Mouse (Mus musculus) urinary bladder, postnatal 25 days (tissue): ENCODE results near the gene Magohb.
A peak's percentile ranks its signal among the peaks of the same experiment; 100 is the strongest.
"Not testable (repeated sequence)": the region's sequence is repeated elsewhere in the genome, so short reads cannot be mapped to it uniquely, and the experiment has no call there.

Experiments used
- DNase-seq: peaks from one replicate; pipeline ENCODE4 v3.0.0; 2022; ENCODE audit warnings: low spot score

The Magohb gene

GRCm38 (mm10) chr6:131292991-131293788 lies at the start of gene Magohb:
Gene Magohb (minus strand): TSS chr6:131293244.
- peak; percentile 89 for DNase-seq

GRCm38 (mm10) chr6:131340082-131340481 lies 47.0 kb upstream of the Magohb start:
- DNase-seq, result no peak

GRCm38 (mm10) chr6:131339309-131339708 lies 46.3 kb upstream of the Magohb start:
- DNase-seq, result no peak

DNA sequence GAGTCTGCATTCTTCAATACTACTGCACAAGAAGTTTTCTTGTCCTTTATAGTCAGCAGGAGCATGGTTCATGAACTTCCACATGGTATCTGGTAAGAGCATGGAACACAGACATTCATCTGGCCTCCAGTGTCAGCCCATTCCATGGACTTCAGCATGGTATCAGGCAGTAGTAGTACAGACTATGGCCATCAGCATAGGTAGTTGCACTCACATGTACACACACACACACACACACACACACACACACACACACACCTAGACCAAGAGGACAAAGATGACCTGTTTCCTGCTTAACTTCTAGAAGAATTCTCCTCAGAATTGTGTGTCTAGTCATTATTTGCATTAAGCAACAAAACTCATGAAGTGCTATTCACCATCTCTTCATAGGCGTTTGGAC lies 45.7 kb upstream of the Magohb start:
- DNase-seq, result no peak

DNA sequence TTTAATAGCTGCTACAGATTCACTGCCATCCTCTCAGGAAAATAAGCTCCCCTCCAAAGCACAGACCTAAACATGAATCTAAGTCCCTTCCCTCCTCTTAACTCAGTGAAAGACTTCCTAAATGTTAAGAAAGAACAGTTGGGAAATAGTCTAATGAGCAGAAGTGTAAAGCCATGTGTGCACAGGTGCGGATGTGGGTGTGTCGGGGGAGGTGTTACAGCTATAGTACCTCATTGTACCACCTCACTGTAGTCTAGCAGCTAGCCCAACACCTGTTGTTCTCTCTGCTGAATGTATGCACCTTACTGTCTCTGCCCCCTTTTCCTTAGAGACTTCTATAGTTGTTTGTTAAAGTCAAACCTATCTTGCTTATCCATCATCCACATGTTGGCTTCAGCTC lies 34.0 kb upstream of the Magohb start:
- DNase-seq, result no peak

DNA sequence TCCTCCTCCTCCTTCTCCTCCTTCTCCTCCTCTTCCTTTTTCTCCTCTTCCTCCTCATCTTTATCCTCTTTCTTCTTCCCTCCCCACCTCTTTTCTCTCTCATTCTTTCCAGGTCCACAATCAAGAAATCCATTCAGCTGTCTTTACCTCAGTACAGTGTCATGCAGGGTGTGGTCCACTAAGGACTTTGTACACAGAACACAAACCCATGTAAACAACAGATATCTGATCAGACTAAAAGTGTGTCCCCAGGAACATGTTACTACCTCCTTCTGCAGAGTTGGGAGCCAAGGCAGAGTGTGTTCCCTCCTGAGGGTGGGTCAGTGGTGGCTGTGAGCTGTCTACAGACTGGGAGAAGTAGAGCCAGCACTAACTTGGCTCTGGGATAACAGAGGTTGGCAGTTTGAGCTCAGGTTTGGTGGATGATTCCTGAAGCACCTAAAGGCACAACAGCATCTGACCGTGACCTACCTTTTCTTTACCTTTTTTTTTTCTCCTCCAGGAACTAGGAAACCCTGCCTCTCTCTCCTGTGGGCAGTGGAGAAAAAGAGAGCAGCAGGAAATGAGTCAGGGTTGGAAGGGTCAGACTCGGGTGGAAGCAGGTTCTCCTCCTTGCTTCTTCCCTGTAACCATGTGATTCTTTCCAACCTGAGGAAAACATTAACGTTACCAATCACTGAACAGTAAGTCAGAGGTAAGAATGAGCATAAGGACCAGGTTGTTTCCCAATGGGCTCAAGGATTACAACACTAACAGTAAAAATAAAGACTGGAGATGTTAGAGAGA lies 29.0 kb upstream of the Magohb start:
- DNase-seq, result no peak

- no peak for DNase-seq
Measured at GRCm38 (mm10) chr6:131316155-131317101, 23.4 kb upstream of the Magohb start.

DNA sequence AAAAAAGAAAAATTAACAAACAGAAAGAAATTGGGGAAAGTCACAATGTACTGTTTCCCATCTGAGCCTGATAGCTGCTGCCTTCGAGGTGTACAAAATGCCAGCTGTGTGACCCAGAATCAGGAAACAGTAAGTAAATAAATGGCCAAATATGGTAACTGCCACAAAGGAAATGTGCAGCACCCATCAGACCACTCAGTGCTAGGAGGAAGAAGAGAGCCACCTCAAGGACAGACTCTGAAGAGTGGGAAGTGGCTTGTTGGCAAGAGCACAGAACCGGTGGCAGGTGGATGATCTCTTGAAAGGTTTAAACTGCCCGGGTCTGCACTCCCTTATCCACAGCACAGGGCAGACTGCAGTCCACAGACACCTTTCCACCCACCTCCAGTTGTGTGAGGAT lies 15.0 kb upstream of the Magohb start:
- no peak for DNase-seq

DNA sequence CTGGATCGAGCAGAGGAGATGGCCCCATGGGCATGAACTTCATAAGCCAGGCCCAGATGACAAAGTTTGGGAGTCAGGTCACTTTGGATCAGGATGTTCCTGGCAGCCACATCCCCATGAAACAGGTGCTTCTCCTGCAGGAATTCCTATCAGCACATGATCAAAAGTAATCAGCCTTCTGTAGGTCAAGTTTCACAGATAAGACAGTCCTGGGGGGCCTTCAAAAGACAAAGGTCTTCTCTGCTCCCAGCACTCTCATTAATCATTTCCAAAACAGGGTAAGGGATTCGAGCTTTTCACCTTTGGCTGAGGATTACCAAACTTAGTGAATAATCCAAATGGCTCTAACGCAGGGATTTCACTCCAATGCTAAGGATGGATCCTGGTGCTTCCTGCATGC lies 11.7 kb upstream of the Magohb start:
- no peak for DNase-seq

- DNase-seq, result no peak
Measured at GRCm38 (mm10) chr6:131298531-131298930, 5.5 kb upstream of the Magohb start.

DNA sequence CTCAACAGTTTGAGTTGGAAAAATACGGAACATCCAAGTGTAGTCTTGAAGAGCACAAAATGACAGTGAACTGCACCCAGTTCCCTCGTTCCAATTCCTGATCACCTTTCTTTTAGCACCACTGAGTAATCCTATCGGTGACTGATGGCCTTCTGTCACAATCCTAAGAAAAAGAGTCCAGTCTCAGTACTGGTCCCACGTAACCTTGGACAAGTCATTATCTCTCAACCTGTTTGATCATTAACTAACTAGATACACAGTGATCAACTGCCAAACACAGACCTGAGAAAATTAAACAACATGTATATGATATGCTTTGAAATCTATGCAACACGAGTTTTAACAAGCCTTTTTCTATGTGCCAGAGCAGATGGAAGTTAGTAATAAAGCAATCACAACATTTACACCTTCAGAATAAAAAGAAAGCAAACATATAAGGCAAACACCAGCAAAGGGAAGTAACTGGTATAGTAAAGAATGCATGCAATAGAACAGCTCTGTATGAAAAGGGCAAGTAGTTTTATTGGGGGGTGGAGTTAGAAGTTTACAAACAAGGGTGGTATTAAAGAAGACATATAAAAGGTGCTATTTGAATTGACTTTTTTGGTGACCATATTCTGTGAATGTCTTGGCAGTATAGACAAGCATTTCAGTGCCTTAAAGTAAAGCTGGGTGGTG lies 1.5 kb upstream of the Magohb start:
- DNase-seq, result no peak

- DNase-seq, result no peak
Measured at GRCm38 (mm10) chr6:131293916-131294315, 872 bp upstream of the Magohb start.

GRCm38 (mm10) chr6:131292276-131292990 lies 611 bp downstream of the Magohb start:
- DNase-seq, result no peak

- DNase-seq, result peak; percentile 29
Measured at GRCm38 (mm10) chr6:131290430-131290829, 2.6 kb downstream of the Magohb start.

GRCm38 (mm10) chr6:131278160-131278559 lies 14.9 kb downstream of the Magohb start:
- not testable (repeated sequence) for DNase-seq

DNA sequence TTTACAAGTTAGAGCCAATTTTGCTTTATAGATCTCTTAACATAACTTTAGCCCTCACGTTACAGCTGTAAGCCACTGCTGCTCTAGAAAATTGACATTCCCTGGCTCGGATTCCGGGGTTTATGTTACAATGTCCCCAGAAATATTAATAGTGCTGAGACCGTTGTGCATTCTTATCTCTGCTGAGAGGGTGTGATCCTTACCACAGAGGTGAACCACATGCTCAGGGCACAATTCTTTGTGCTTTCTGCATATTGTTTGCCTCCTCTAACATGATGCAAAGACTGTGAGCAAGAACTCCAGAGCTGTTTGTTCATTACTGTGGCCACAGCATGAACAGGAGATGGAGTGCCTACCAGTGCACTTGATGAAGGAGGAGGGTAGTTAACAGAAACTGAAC lies 16.4 kb downstream of the Magohb start:
- DNase-seq, result no peak

DNA sequence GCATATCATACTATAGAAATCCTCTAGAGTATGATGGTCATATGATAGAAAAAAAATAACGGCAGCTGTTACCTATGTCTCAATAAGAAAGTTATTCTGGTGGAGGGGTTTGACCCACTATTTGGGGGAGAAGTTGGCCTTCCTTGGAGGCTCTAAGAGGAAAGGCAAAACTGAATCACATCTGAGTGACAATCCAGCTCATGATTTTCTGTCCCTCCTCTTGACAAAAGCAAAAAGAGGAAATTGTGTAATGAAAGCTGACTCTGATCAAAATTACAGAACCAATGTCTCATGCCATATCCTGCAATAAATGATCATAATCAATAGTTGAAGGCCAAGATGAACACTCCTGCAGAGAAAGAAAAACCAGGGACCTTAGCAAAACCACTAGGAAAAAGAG lies 20.7 kb downstream of the Magohb start:
- DNase-seq, result no peak

GRCm38 (mm10) chr6:131270312-131270711 lies 22.7 kb downstream of the Magohb start:
- DNase-seq, result no peak

DNA sequence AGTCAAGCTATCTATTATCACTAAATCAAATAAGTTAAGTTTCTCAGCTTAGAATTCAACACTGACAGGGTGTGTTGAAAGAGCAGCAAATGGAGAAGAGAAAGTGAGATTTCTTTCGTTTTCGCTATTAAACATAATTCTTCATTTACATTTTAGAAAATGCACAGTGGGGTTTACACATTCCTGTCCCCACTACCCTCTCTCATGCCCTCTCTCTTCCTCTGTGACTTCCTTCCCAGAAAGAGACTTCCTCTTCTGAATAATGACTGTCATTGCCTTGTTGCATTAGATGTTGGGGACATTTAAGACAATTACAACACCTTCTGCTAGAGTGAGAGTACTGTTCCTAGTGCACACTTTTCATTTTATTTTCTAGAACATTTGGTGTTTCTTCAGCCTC lies 23.4 kb downstream of the Magohb start:
- DNase-seq, result no peak

GRCm38 (mm10) chr6:131264175-131264574 lies 28.9 kb downstream of the Magohb start:
- DNase-seq, result no peak

- DNase-seq, result no peak
Measured at GRCm38 (mm10) chr6:131262778-131263177, 30.3 kb downstream of the Magohb start.
